Mouse (Mus musculus) left cerebral cortex, adult 9 months (tissue): ENCODE data around the gene Cldn34c4.
A peak's percentile ranks its signal among the peaks of the same experiment; 100 is the strongest.

ENCODE experiments used
- DNase-seq, 2 experiments: peaks; one replicate each; pipeline ENCODE4 v3.0.0; 2022; ENCODE audit warnings: low spot score in 2 of 2

Gene Cldn34c4

GRCm38 (mm10) chrX:127736454-127736853 is at the start of gene Cldn34c4:
Gene Cldn34c4, minus strand, starts transcription at chrX:127736554.
- no peak for DNase-seq

- DNase-seq: peak in 1 of 2 experiments; percentile 31
These were observed 10.7 kb upstream of the Cldn34c4 start for GRCm38 (mm10) chrX:127747062-127747461.
